In the genomic region with DNA sequence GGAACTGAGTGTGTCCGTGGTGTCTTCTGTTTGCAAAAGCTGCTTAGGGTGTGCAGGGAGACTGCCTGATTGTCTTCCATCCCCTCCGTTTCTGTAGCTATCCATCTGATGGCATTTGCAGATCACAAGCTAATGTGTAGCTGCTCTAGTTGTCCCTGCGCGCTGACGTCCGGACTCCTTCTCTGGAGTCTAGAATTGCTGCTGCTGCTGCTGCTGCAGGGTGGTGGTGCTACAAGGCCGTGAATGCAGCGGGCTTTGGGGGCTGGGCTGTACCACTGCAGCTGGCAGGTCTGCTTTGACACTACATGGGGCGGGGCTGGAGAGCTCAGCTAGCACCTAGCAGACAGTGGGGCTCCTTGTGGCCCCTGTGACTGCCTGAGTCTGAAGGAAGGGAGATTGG, we compare ENCODE assay signal across 8 mouse cellular contexts. TPM values are rescaled to one million over a fixed set of nuclear protein-coding genes. Genes with fewer than 3 reads are reported as not detected.
DNase-seq lines count a peak whose midpoint lies in the region; ATAC-seq and TF ChIP-seq lines count a peak whose summit lies in the region.

No protein-coding gene starts in this region.

- H3K27me3 ChIP-seq in kidney, adult 2 months (replicated peaks; ENCODE audit: control insufficient read depth, insufficient read depth, low read length) = no peaks in the 10 kb centered on the region; the same call in 1 of the 2 replicates
- H3K27me3 ChIP-seq in forebrain, embryonic 10.5 days (ENCODE audit: poor library complexity, severe bottlenecking) = peaks cover 63% of the 10 kb centered on the region
- no peaks in the 10 kb centered on the region for H3K27me3 ChIP-seq in midbrain, embryonic 15.5 days (replicated peaks)

- H3K9me3 ChIP-seq in forebrain, embryonic 10.5 days = no peaks in the 10 kb centered on the region
- no peaks in the 10 kb centered on the region for H3K9me3 ChIP-seq in midbrain, embryonic 15.5 days

- H3K4me1 ChIP-seq in kidney, adult 2 months (ENCODE audit: control insufficient read depth, insufficient read depth, low read length) = no peaks in the 10 kb centered on the region
- H3K4me1 ChIP-seq in forebrain, embryonic 10.5 days = peaks cover 35% of the 10 kb centered on the region
- H3K4me1 ChIP-seq in midbrain, embryonic 15.5 days = peaks cover 14% of the 10 kb centered on the region

- no peak overlapping the region for H3K4me3 ChIP-seq in kidney, adult 2 months (ENCODE audit: insufficient read depth, low read depth, low read length)
- H3K4me3 ChIP-seq in forebrain, embryonic 10.5 days = peak overlapping the region; percentile 18; the same call in 1 of the 2 replicates
- H3K4me3 ChIP-seq in midbrain, embryonic 15.5 days = peak overlapping the region; percentile 69

- peak; percentile 85 for ATAC-seq in midbrain, embryonic 15.5 days (replicated peaks)

- H3K36me3 ChIP-seq in kidney, adult 2 months (ENCODE audit: control insufficient read depth, insufficient read depth, low read length) = no peaks in the 10 kb centered on the region
- no peaks in the 10 kb centered on the region for H3K36me3 ChIP-seq in forebrain, embryonic 10.5 days (replicated peaks)
- H3K36me3 ChIP-seq in midbrain, embryonic 15.5 days (replicated peaks) = no peaks in the 10 kb centered on the region

- H3K9ac ChIP-seq in midbrain, embryonic 15.5 days = peak overlapping the region; percentile 84

- 4% methylated on average over 9 of the region's 9 CpGs for WGBS in kidney, adult 2 months
- 1% methylated on average over 9 of the region's 9 CpGs for WGBS in forebrain, embryonic 10.5 days
- under 1% methylated on average over 9 of the region's 9 CpGs for WGBS in midbrain, embryonic 15.5 days

- TF ChIP-seq CTCF in kidney, adult 2 months (conservative IDR thresholded peaks at IDR 0.05; ENCODE audit: insufficient read depth, insufficient read length, low read depth, low read length) = no peak

- TF ChIP-seq POLR2A in kidney, adult 2 months (IDR thresholded peaks at IDR 0.05; ENCODE audit: low read depth, low read length) = no peak

- DNase-seq in kidney, postnatal 10 days = peak; percentile 12
- DNase-seq in kidney, adult 2 months = no peak
- peak; percentile 50 for DNase-seq in forebrain, embryonic 10.5 days (ENCODE audit: extremely low spot score, low spot score)
- DNase-seq in layer of hippocampus, adult 8-10 months (ENCODE audit: low spot score in 2 of 2) = peak; percentile 76 to 80
- DNase-seq in thymus, postnatal 0 days (ENCODE audit: low spot score) = no peak
- no peak for DNase-seq in spleen, postnatal 14 days (ENCODE audit: low spot score in 2 of 2)
- no peak for DNase-seq in MN1 (ENCODE audit: low spot score)

- peak overlapping the region; percentile 60 for H3K4me2 ChIP-seq in midbrain, embryonic 15.5 days

- no peak overlapping the region for H3K27ac ChIP-seq in kidney, adult 2 months (ENCODE audit: insufficient read depth, low read depth, low read length)
- H3K27ac ChIP-seq in forebrain, embryonic 10.5 days = no peak overlapping the region
- peak overlapping the region; percentile 94 for H3K27ac ChIP-seq in midbrain, embryonic 15.5 days

RNA-seq across cellular contexts. Expression of a gene that starts 3.2 kb away (rescaled TPM):
- not detected in 2 replicates for polyA plus RNA-seq in kidney, adult 2 months (2012; rRNA removed)
- polyA plus RNA-seq in forebrain, embryonic 10.5 days (2016; fragmentation: Nextera tagmentation; extraction: Ambion mirVana) = 0.37 and 0.79 TPM in 2 replicates
- total RNA-seq in layer of hippocampus, adult 8-10 months (2022) = 100 to 1,000 TPM in 2 of 4 experiments, 10 to 100 TPM in 2; 90.8 to 109 (median 99.0) TPM
- polyA plus RNA-seq in midbrain, embryonic 15.5 days (2015; fragmentation: Nextera tagmentation; extraction: Ambion mirVana) = 67.1 and 81.4 TPM in 2 replicates
- not detected in 2 replicates for polyA plus RNA-seq in thymus, postnatal 0 days (2015; fragmentation: Nextera tagmentation; extraction: Ambion mirVana)

Comparison
In these comparisons a context has a peak if more than half of its experiments do, and no peak if none do; other contexts are left out.
1. DNase-seq: peak in kidney, postnatal 10 days (single experiment), forebrain, embryonic 10.5 days (single experiment) and layer of hippocampus, adult 8-10 months (2 of 2); none in kidney, adult 2 months (single experiment), thymus, postnatal 0 days (single experiment), spleen, postnatal 14 days (0 of 2) and MN1 (single experiment).
2. RNA of a gene that starts 3.2 kb away (polyA plus RNA-seq): 67.1 to 81.4 TPM in midbrain, embryonic 15.5 days; 0.37 to 0.79 TPM in forebrain, embryonic 10.5 days, not detected in kidney, adult 2 months and not detected in thymus, postnatal 0 days; every median in the first group is over 10 times any median in the second.